Mouse (Mus musculus): Measurements from ENCODE around the gene Pnkd. TPM values are rescaled to one million over a fixed set of nuclear protein-coding genes. Genes with fewer than 3 reads are reported as not detected.

The Pnkd gene
- polyA plus RNA-seq, 1 experiment: not detected

GRCm38 (mm10) chr1:74383385-74383784, 98.7 kb downstream of the Pnkd start:
- no peak for TF ChIP-seq CTCF (IDR thresholded peaks at IDR 0.05; ENCODE audit: insufficient read depth, low read depth, low read length)
- no peak for TF ChIP-seq POLR2A (IDR thresholded peaks at IDR 0.05; ENCODE audit: insufficient read depth, low read depth, low read length)
- WGBS: 93% methylated on average over 13 of the region's 13 CpGs
- Histone ChIP-seq H3K27ac (ENCODE audit: insufficient read depth, low read depth, low read length) (no peak overlapping the region), H3K4me3 (ENCODE audit: insufficient read depth, low read depth, low read length) (no peak overlapping the region), H3K4me1 (ENCODE audit: control insufficient read depth, insufficient read depth, low read length) (peaks cover 6% of the 10 kb centered on the region)

GRCm38 (mm10) chr1:74384525-74384924, 99.8 kb downstream of the Pnkd start:
- Histone ChIP-seq H3K4me1 (ENCODE audit: control insufficient read depth, insufficient read depth, low read length) (peaks cover 7% of the 10 kb centered on the region), H3K4me3 (ENCODE audit: insufficient read depth, low read depth, low read length) (no peak overlapping the region), H3K27ac (ENCODE audit: insufficient read depth, low read depth, low read length) (no peak overlapping the region)
- TF ChIP-seq POLR2A (IDR thresholded peaks at IDR 0.05; ENCODE audit: insufficient read depth, low read depth, low read length) (no peak), CTCF (IDR thresholded peaks at IDR 0.05; ENCODE audit: insufficient read depth, low read depth, low read length) (no peak)
- 87% methylated on average over 8 of the region's 8 CpGs for WGBS

GRCm38 (mm10) chr1:74385064-74385463, 100.3 kb downstream of the Pnkd start:
- Histone ChIP-seq H3K27ac (ENCODE audit: insufficient read depth, low read depth, low read length) (no peak overlapping the region), H3K4me3 (ENCODE audit: insufficient read depth, low read depth, low read length) (no peak overlapping the region), H3K4me1 (ENCODE audit: control insufficient read depth, insufficient read depth, low read length) (peaks cover 13% of the 10 kb centered on the region)
- TF ChIP-seq POLR2A (IDR thresholded peaks at IDR 0.05; ENCODE audit: insufficient read depth, low read depth, low read length) (no peak), CTCF (IDR thresholded peaks at IDR 0.05; ENCODE audit: insufficient read depth, low read depth, low read length) (no peak)
- 97% methylated on average over 10 of the region's 10 CpGs for WGBS

- Histone ChIP-seq H3K4me1 (ENCODE audit: control insufficient read depth, insufficient read depth, low read length) (peaks cover 17% of the 10 kb centered on the region), H3K4me3 (ENCODE audit: insufficient read depth, low read depth, low read length) (no peak overlapping the region), H3K27ac (ENCODE audit: insufficient read depth, low read depth, low read length) (no peak overlapping the region)
- WGBS: 90% methylated on average over 8 of the region's 8 CpGs
- TF ChIP-seq CTCF (IDR thresholded peaks at IDR 0.05; ENCODE audit: insufficient read depth, low read depth, low read length): no peak
- TF ChIP-seq POLR2A (IDR thresholded peaks at IDR 0.05; ENCODE audit: insufficient read depth, low read depth, low read length): no peak
Observed at GRCm38 (mm10) chr1:74385531-74385930, 100.8 kb downstream of the Pnkd start.

- WGBS: 19% methylated on average over 7 of the region's 10 CpGs
- peak overlapping the region; percentile 99 for H3K4me3 ChIP-seq (ENCODE audit: insufficient read depth, low read depth, low read length)
Observed at GRCm38 (mm10) chr1:74386363-74386713, 101.6 kb downstream of the Pnkd start.

GRCm38 (mm10) chr1:74386714-74387385, 102.1 kb downstream of the Pnkd start:
- peaks cover 18% of the 10 kb centered on the region for H3K4me1 ChIP-seq (ENCODE audit: control insufficient read depth, insufficient read depth, low read length)
- peak overlapping the region; percentile 99 for H3K4me3 ChIP-seq (ENCODE audit: insufficient read depth, low read depth, low read length)
- WGBS: under 1% methylated on average over 26 of the region's 26 CpGs
- TF ChIP-seq CTCF (IDR thresholded peaks at IDR 0.05; ENCODE audit: insufficient read depth, low read depth, low read length): peak; percentile 81; the same call in 1 of the 2 replicates
- TF ChIP-seq POLR2A (IDR thresholded peaks at IDR 0.05; ENCODE audit: insufficient read depth, low read depth, low read length): peak; percentile 48; the same call in 1 of the 2 replicates
- peak overlapping the region; percentile 100 for H3K27ac ChIP-seq (ENCODE audit: insufficient read depth, low read depth, low read length)

More at GRCm38 (mm10) chr1:74386363-74386713, 101.6 kb downstream of the Pnkd start:
- Histone ChIP-seq H3K27ac (ENCODE audit: insufficient read depth, low read depth, low read length) (peak overlapping the region; percentile 100), H3K4me1 (ENCODE audit: control insufficient read depth, insufficient read depth, low read length) (peaks cover 18% of the 10 kb centered on the region)
- TF ChIP-seq POLR2A (IDR thresholded peaks at IDR 0.05; ENCODE audit: insufficient read depth, low read depth, low read length) (no peak), CTCF (IDR thresholded peaks at IDR 0.05; ENCODE audit: insufficient read depth, low read depth, low read length) (no peak)

GRCm38 (mm10) chr1:74387386-74387988, 102.8 kb downstream of the Pnkd start:
- 45% methylated on average over 15 of the region's 15 CpGs for WGBS
- Histone ChIP-seq H3K27ac (ENCODE audit: insufficient read depth, low read depth, low read length) (peak overlapping the region; percentile 100), H3K4me1 (ENCODE audit: control insufficient read depth, insufficient read depth, low read length) (peaks cover 21% of the 10 kb centered on the region), H3K4me3 (ENCODE audit: insufficient read depth, low read depth, low read length) (peak overlapping the region; percentile 99)
- TF ChIP-seq CTCF (IDR thresholded peaks at IDR 0.05; ENCODE audit: insufficient read depth, low read depth, low read length) (no peak), POLR2A (IDR thresholded peaks at IDR 0.05; ENCODE audit: insufficient read depth, low read depth, low read length) (no peak)

GRCm38 (mm10) chr1:74388398-74388920, 103.7 kb downstream of the Pnkd start:
- H3K27ac ChIP-seq (ENCODE audit: insufficient read depth, low read depth, low read length): no peak overlapping the region
- 86% methylated on average over 7 of the region's 7 CpGs for WGBS
- H3K4me3 ChIP-seq (ENCODE audit: insufficient read depth, low read depth, low read length): no peak overlapping the region
- peaks cover 29% of the 10 kb centered on the region for H3K4me1 ChIP-seq (ENCODE audit: control insufficient read depth, insufficient read depth, low read length)
- TF ChIP-seq POLR2A (IDR thresholded peaks at IDR 0.05; ENCODE audit: insufficient read depth, low read depth, low read length) (no peak), CTCF (IDR thresholded peaks at IDR 0.05; ENCODE audit: insufficient read depth, low read depth, low read length) (no peak)

GRCm38 (mm10) chr1:74389831-74390286, 105.1 kb downstream of the Pnkd start:
- 35% methylated on average over 29 of the region's 29 CpGs for WGBS
- Histone ChIP-seq H3K4me3 (ENCODE audit: insufficient read depth, low read depth, low read length) (no peak overlapping the region), H3K27ac (ENCODE audit: insufficient read depth, low read depth, low read length) (no peak overlapping the region), H3K4me1 (ENCODE audit: control insufficient read depth, insufficient read depth, low read length) (peaks cover 29% of the 10 kb centered on the region)
- TF ChIP-seq CTCF (IDR thresholded peaks at IDR 0.05; ENCODE audit: insufficient read depth, low read depth, low read length) (no peak), POLR2A (IDR thresholded peaks at IDR 0.05; ENCODE audit: insufficient read depth, low read depth, low read length) (no peak)
